Mouse (Mus musculus): Measurements from ENCODE around the gene Racgap1.

The Racgap1 gene

GRCm38 (mm10) chr15:99618595-99618994 lies 32.9 kb downstream of the Racgap1 start:
- DNase-seq (ENCODE audit: low spot score), result no peak

GRCm38 (mm10) chr15:99615246-99615645 lies 36.2 kb downstream of the Racgap1 start:
- DNase-seq (ENCODE audit: low spot score), result no peak

- no peak for DNase-seq (ENCODE audit: low spot score)
Observed at GRCm38 (mm10) chr15:99614753-99615152, 36.7 kb downstream of the Racgap1 start.

GRCm38 (mm10) chr15:99614273-99614672 lies 37.2 kb downstream of the Racgap1 start:
- no peak for DNase-seq (ENCODE audit: low spot score)

- no peak for DNase-seq (ENCODE audit: low spot score)
Observed at GRCm38 (mm10) chr15:99611563-99611962, 39.9 kb downstream of the Racgap1 start.

GRCm38 (mm10) chr15:99608382-99609125 lies 42.9 kb downstream of the Racgap1 start:
- DNase-seq (ENCODE audit: low spot score), result no peak

GRCm38 (mm10) chr15:99607388-99608113 lies 43.9 kb downstream of the Racgap1 start:
- DNase-seq (ENCODE audit: low spot score), result no peak

GRCm38 (mm10) chr15:99606515-99606914 lies 44.9 kb downstream of the Racgap1 start:
- peak; percentile 63 for DNase-seq (ENCODE audit: low spot score)

GRCm38 (mm10) chr15:99605595-99605994 lies 45.9 kb downstream of the Racgap1 start:
- DNase-seq (ENCODE audit: low spot score), result no peak

GRCm38 (mm10) chr15:99603216-99603615 lies 48.2 kb downstream of the Racgap1 start:
- no peak for DNase-seq (ENCODE audit: low spot score)

GRCm38 (mm10) chr15:99602206-99602820 lies 49.1 kb downstream of the Racgap1 start:
- no peak for DNase-seq (ENCODE audit: low spot score)

GRCm38 (mm10) chr15:99601823-99602120 lies 49.7 kb downstream of the Racgap1 start:
- DNase-seq (ENCODE audit: low spot score), result no peak

- DNase-seq (ENCODE audit: low spot score), result no peak
Observed at GRCm38 (mm10) chr15:99600986-99601822, 50.3 kb downstream of the Racgap1 start, which contains the start of gene Aqp6. Aqp6 (plus strand) TSS chr15:99601400.

- DNase-seq (ENCODE audit: low spot score), result no peak
Observed at GRCm38 (mm10) chr15:99599245-99600070, 52.0 kb downstream of the Racgap1 start.

- no peak for DNase-seq (ENCODE audit: low spot score)
Observed at GRCm38 (mm10) chr15:99597596-99597995, 53.9 kb downstream of the Racgap1 start.

GRCm38 (mm10) chr15:99596841-99597240 lies 54.6 kb downstream of the Racgap1 start:
- DNase-seq (ENCODE audit: low spot score), result no peak

- peak; percentile 78 for DNase-seq (ENCODE audit: low spot score)
Observed at GRCm38 (mm10) chr15:99596056-99596687, 55.3 kb downstream of the Racgap1 start.

GRCm38 (mm10) chr15:99594951-99595350 lies 56.5 kb downstream of the Racgap1 start:
- DNase-seq (ENCODE audit: low spot score), result no peak

- no peak for DNase-seq (ENCODE audit: low spot score)
Observed at GRCm38 (mm10) chr15:99592877-99593276, 58.6 kb downstream of the Racgap1 start.

- DNase-seq (ENCODE audit: low spot score), result no peak
Observed at GRCm38 (mm10) chr15:99592177-99592576, 59.3 kb downstream of the Racgap1 start.
